Mouse (Mus musculus): Measurements from ENCODE around the gene Exosc6.
"Not testable (repeated sequence)": the region's sequence is repeated elsewhere in the genome, so short reads cannot be mapped to it uniquely, and the experiment has no call there.

Gene Exosc6

GRCm38 (mm10) chr8:111061688-111062071 lies 5.5 kb downstream of the Exosc6 start:
- DNase-seq (ENCODE audit: low read depth): no peak

- DNase-seq (ENCODE audit: low read depth): peak; percentile 86
Observed at GRCm38 (mm10) chr8:111062072-111062757, 6.1 kb downstream of the Exosc6 start.

GRCm38 (mm10) chr8:111062893-111063292 lies 6.8 kb downstream of the Exosc6 start:
- DNase-seq (ENCODE audit: low read depth): no peak

- no peak for DNase-seq (ENCODE audit: low read depth)
Observed at GRCm38 (mm10) chr8:111066308-111066707, 10.2 kb downstream of the Exosc6 start.

GRCm38 (mm10) chr8:111067439-111067838 lies 11.3 kb downstream of the Exosc6 start:
- no peak for DNase-seq (ENCODE audit: low read depth)

- not testable (repeated sequence) for DNase-seq (ENCODE audit: low read depth)
Observed at GRCm38 (mm10) chr8:111068660-111069059, 12.5 kb downstream of the Exosc6 start.

- DNase-seq (ENCODE audit: low read depth): no peak
Observed at GRCm38 (mm10) chr8:111075926-111076325, 19.8 kb downstream of the Exosc6 start.

- DNase-seq (ENCODE audit: low read depth): no peak
Observed at GRCm38 (mm10) chr8:111079461-111079860, 23.3 kb downstream of the Exosc6 start.

GRCm38 (mm10) chr8:111079861-111080271 lies 23.7 kb downstream of the Exosc6 start:
- no peak for DNase-seq (ENCODE audit: low read depth)

- no peak for DNase-seq (ENCODE audit: low read depth)
Observed at GRCm38 (mm10) chr8:111081580-111082258, 25.6 kb downstream of the Exosc6 start.

GRCm38 (mm10) chr8:111083936-111084335 lies 27.8 kb downstream of the Exosc6 start:
- DNase-seq (ENCODE audit: low read depth): not testable (repeated sequence)

GRCm38 (mm10) chr8:111090126-111090525 lies 34.0 kb downstream of the Exosc6 start:
- DNase-seq (ENCODE audit: low read depth): peak; percentile 87

- no peak for DNase-seq (ENCODE audit: low read depth)
Observed at GRCm38 (mm10) chr8:111091706-111092105, 35.6 kb downstream of the Exosc6 start.

- DNase-seq (ENCODE audit: low read depth): not testable (repeated sequence)
Observed at GRCm38 (mm10) chr8:111092326-111092725, 36.2 kb downstream of the Exosc6 start, which contains the start of gene Clec18a. Gene Clec18a (minus strand): TSS chr8:111092426.

GRCm38 (mm10) chr8:111093865-111094718 lies 38.0 kb downstream of the Exosc6 start, which contains the start of gene Pdpr:
Gene Pdpr (plus strand): TSS chr8:111094630.
- DNase-seq (ENCODE audit: low read depth): peak; percentile 93

- peak; percentile 53 for DNase-seq (ENCODE audit: low read depth)
Observed at GRCm38 (mm10) chr8:111094719-111095302, 38.7 kb downstream of the Exosc6 start.
